Mouse (Mus musculus): ENCODE measurements around the gene Hhatl. TPM values are rescaled to one million over a fixed set of nuclear protein-coding genes. Genes with fewer than 3 reads are reported as not detected.

The Hhatl gene
- polyA plus RNA-seq, 1 experiment from 2014 or later, result not detected

- Histone ChIP-seq H3K36me3 (replicated peaks; ENCODE audit: control insufficient read depth, insufficient read depth, low read depth, low read length) (no peaks in the 10 kb centered on the region), H3K27me3 (ENCODE audit: control insufficient read depth, insufficient read depth, low read length) (no peaks in the 10 kb centered on the region), H3K9ac (replicated peaks; ENCODE audit: low read length) (no peak overlapping the region), H3K4me3 (ENCODE audit: low read depth, low read length) (no peak overlapping the region), H3K4me2 (ENCODE audit: low read depth, low read length) (no peak overlapping the region), H3K9me3 (replicated peaks; ENCODE audit: control insufficient read depth, low read length) (no peaks in the 10 kb centered on the region), H3K27ac (replicated peaks; ENCODE audit: low read depth, low read length) (no peak overlapping the region), H3K4me1 (ENCODE audit: control insufficient read depth, insufficient read depth, low read length) (no peaks in the 10 kb centered on the region)
- 11% methylated on average over 12 of the region's 12 CpGs for WGBS
- DNase-seq (ENCODE audit: low spot score), result peak; percentile 51
- ATAC-seq (replicated peaks; ENCODE audit: insufficient number of reproducible peaks, low FRiP score, low TSS enrichment, low read depth), result no peak
Observed at GRCm38 (mm10) chr9:121797722-121798121, 5.4 kb upstream of the Hhatl start.

DNA sequence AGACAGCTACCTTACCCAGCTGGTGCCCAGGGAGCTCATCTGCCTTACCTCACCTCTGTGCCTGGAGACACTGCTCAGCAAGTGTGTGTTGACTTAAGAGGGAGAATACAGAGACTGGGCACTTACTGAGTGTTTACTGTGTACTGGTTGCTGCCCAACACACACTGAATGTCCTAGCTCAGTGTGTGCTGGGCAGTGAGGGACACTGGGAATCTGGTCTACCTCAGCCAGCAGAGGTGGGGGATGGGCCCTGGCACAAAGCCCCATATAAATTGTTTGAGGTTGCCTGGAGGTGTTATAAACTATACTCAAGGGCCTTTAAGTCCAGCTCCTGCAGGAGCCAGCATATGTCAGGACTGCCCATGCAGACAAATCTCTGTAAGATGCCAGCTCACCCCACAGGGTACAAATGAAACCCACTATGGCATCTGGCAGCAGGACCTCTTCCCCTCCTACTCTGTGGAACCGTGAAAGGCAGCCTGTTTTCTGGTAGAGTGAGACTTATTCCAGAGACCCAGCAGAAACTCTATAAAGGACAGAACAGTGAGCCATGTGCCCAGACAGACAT is 2.7 kb upstream of the Hhatl start:
- Histone ChIP-seq H3K27me3 (ENCODE audit: control insufficient read depth, insufficient read depth, low read length) (no peaks in the 10 kb centered on the region), H3K9ac (replicated peaks; ENCODE audit: low read length) (no peak overlapping the region), H3K4me2 (ENCODE audit: low read depth, low read length) (no peak overlapping the region), H3K36me3 (replicated peaks; ENCODE audit: control insufficient read depth, insufficient read depth, low read depth, low read length) (no peaks in the 10 kb centered on the region), H3K4me1 (ENCODE audit: control insufficient read depth, insufficient read depth, low read length) (no peaks in the 10 kb centered on the region), H3K27ac (replicated peaks; ENCODE audit: low read depth, low read length) (no peak overlapping the region), H3K4me3 (ENCODE audit: low read depth, low read length) (no peak overlapping the region), H3K9me3 (replicated peaks; ENCODE audit: control insufficient read depth, low read length) (no peaks in the 10 kb centered on the region)
- WGBS, result 58% methylated on average over 1 of the region's 1 CpGs
- ATAC-seq (replicated peaks; ENCODE audit: insufficient number of reproducible peaks, low FRiP score, low TSS enrichment, low read depth) (no peak), DNase-seq (ENCODE audit: low spot score) (no peak)

GRCm38 (mm10) chr9:121791206-121791605 is 1.1 kb downstream of the Hhatl start:
- H3K4me3 ChIP-seq (ENCODE audit: low read depth, low read length), result no peak overlapping the region

DNA sequence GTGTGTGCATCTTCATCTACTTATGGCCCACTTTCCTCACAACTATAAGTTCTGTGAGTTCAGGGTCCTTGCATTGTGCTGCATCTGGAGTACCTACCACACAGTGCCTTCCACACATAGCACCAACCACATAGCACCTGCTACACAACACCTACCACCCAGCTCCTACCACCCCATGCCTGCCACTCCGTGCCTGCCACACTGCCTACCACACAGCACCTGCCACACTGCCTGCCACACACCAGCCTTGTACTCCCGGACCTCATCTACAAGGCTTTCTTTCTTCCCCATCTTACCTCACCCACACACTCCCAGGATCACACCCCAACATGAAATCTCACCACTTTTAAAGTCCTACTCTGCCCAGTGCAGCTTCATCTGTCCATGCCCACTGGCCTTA is 5.9 kb downstream of the Hhatl start:
- Histone ChIP-seq H3K9ac (replicated peaks; ENCODE audit: low read length) (no peak overlapping the region), H3K9me3 (replicated peaks; ENCODE audit: control insufficient read depth, low read length) (no peaks in the 10 kb centered on the region), H3K27me3 (ENCODE audit: control insufficient read depth, insufficient read depth, low read length) (no peaks in the 10 kb centered on the region), H3K27ac (replicated peaks; ENCODE audit: low read depth, low read length) (no peak overlapping the region), H3K4me2 (ENCODE audit: low read depth, low read length) (no peak overlapping the region), H3K4me1 (ENCODE audit: control insufficient read depth, insufficient read depth, low read length) (no peaks in the 10 kb centered on the region), H3K4me3 (ENCODE audit: low read depth, low read length) (no peak overlapping the region), H3K36me3 (replicated peaks; ENCODE audit: control insufficient read depth, insufficient read depth, low read depth, low read length) (no peaks in the 10 kb centered on the region)
- 75% methylated on average over 2 of the region's 2 CpGs for WGBS
- ATAC-seq (replicated peaks; ENCODE audit: insufficient number of reproducible peaks, low FRiP score, low TSS enrichment, low read depth) (no peak), DNase-seq (ENCODE audit: low spot score) (no peak)

More at GRCm38 (mm10) chr9:121791206-121791605, 1.1 kb downstream of the Hhatl start:
- no peak overlapping the region for H3K4me2 ChIP-seq (ENCODE audit: low read depth, low read length)
- no peaks in the 10 kb centered on the region for H3K27me3 ChIP-seq (ENCODE audit: control insufficient read depth, insufficient read depth, low read length)
- H3K4me1 ChIP-seq (ENCODE audit: control insufficient read depth, insufficient read depth, low read length), result no peaks in the 10 kb centered on the region
- WGBS, result 12% methylated on average over 5 of the region's 5 CpGs
- DNase-seq (ENCODE audit: low spot score) (peak; percentile 76), ATAC-seq (replicated peaks; ENCODE audit: insufficient number of reproducible peaks, low FRiP score, low TSS enrichment, low read depth) (peak; percentile 31; the same call in 1 of the 2 replicates)
- no peaks in the 10 kb centered on the region for H3K9me3 ChIP-seq (replicated peaks; ENCODE audit: control insufficient read depth, low read length)
- no peak overlapping the region for H3K9ac ChIP-seq (replicated peaks; ENCODE audit: low read length)
- H3K27ac ChIP-seq (replicated peaks; ENCODE audit: low read depth, low read length), result no peak overlapping the region
- no peaks in the 10 kb centered on the region for H3K36me3 ChIP-seq (replicated peaks; ENCODE audit: control insufficient read depth, insufficient read depth, low read depth, low read length)

DNA sequence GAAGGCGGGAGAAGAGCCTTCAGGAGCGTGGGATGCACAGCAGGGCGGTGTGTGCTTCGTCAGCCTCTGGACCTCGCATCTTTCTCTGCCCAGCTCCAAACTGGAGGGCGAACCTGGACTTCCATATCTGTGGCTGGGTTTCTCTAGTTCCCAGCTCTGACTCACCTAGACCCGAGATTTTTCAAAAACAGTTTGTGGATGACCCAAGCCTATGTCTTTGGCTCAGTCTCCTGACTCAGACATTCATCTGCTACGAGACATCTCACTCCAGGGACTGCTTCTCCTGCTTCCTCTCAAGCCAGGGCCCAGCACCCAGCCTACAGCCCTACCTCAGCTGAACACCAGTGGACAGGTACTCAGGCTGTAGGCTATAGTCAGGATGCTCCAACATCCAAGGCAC is 7.0 kb downstream of the Hhatl start:
- 85% methylated on average over 8 of the region's 8 CpGs for WGBS
- no peaks in the 10 kb centered on the region for H3K27me3 ChIP-seq (ENCODE audit: control insufficient read depth, insufficient read depth, low read length)
- no peak overlapping the region for H3K9ac ChIP-seq (replicated peaks; ENCODE audit: low read length)
- DNase-seq (ENCODE audit: low spot score), result no peak
- H3K36me3 ChIP-seq (replicated peaks; ENCODE audit: control insufficient read depth, insufficient read depth, low read depth, low read length), result no peaks in the 10 kb centered on the region
- H3K4me2 ChIP-seq (ENCODE audit: low read depth, low read length), result no peak overlapping the region
- no peak overlapping the region for H3K27ac ChIP-seq (replicated peaks; ENCODE audit: low read depth, low read length)
- no peak for ATAC-seq (replicated peaks; ENCODE audit: insufficient number of reproducible peaks, low FRiP score, low TSS enrichment, low read depth)
- H3K9me3 ChIP-seq (replicated peaks; ENCODE audit: control insufficient read depth, low read length), result no peaks in the 10 kb centered on the region
- no peak overlapping the region for H3K4me3 ChIP-seq (ENCODE audit: low read depth, low read length)
- no peaks in the 10 kb centered on the region for H3K4me1 ChIP-seq (ENCODE audit: control insufficient read depth, insufficient read depth, low read length)

GRCm38 (mm10) chr9:121784801-121785200 is 7.5 kb downstream of the Hhatl start:
- ATAC-seq (replicated peaks; ENCODE audit: insufficient number of reproducible peaks, low FRiP score, low TSS enrichment, low read depth) (no peak), DNase-seq (ENCODE audit: low spot score) (no peak)
- Histone ChIP-seq H3K27ac (replicated peaks; ENCODE audit: low read depth, low read length) (no peak overlapping the region), H3K9me3 (replicated peaks; ENCODE audit: control insufficient read depth, low read length) (no peaks in the 10 kb centered on the region), H3K36me3 (replicated peaks; ENCODE audit: control insufficient read depth, insufficient read depth, low read depth, low read length) (no peaks in the 10 kb centered on the region), H3K27me3 (ENCODE audit: control insufficient read depth, insufficient read depth, low read length) (no peaks in the 10 kb centered on the region), H3K4me3 (ENCODE audit: low read depth, low read length) (no peak overlapping the region), H3K9ac (replicated peaks; ENCODE audit: low read length) (no peak overlapping the region), H3K4me2 (ENCODE audit: low read depth, low read length) (no peak overlapping the region), H3K4me1 (ENCODE audit: control insufficient read depth, insufficient read depth, low read length) (no peaks in the 10 kb centered on the region)
- WGBS, result 85% methylated on average over 12 of the region's 12 CpGs

GRCm38 (mm10) chr9:121778066-121778624 is 14.2 kb downstream of the Hhatl start:
- Histone ChIP-seq H3K9ac (replicated peaks; ENCODE audit: low read length) (0 out of 2 replicates have a peak overlapping the region, but pooled peaks have one; percentile 32), H3K9me3 (replicated peaks; ENCODE audit: control insufficient read depth, low read length) (no peaks in the 10 kb centered on the region), H3K4me2 (ENCODE audit: low read depth, low read length) (peak overlapping the region; percentile 51), H3K36me3 (replicated peaks; ENCODE audit: control insufficient read depth, insufficient read depth, low read depth, low read length) (no peaks in the 10 kb centered on the region), H3K27ac (replicated peaks; ENCODE audit: low read depth, low read length) (no peak overlapping the region), H3K4me1 (ENCODE audit: control insufficient read depth, insufficient read depth, low read length) (no peaks in the 10 kb centered on the region; the same call in 1 of the 2 replicates), H3K27me3 (ENCODE audit: control insufficient read depth, insufficient read depth, low read length) (peaks cover 27% of the 10 kb centered on the region), H3K4me3 (ENCODE audit: low read depth, low read length) (peak overlapping the region; percentile 24)
- ATAC-seq (replicated peaks; ENCODE audit: insufficient number of reproducible peaks, low FRiP score, low TSS enrichment, low read depth) (no peak), DNase-seq (ENCODE audit: low spot score) (peak; percentile 23)
- WGBS, result 16% methylated on average over 54 of the region's 54 CpGs

DNA sequence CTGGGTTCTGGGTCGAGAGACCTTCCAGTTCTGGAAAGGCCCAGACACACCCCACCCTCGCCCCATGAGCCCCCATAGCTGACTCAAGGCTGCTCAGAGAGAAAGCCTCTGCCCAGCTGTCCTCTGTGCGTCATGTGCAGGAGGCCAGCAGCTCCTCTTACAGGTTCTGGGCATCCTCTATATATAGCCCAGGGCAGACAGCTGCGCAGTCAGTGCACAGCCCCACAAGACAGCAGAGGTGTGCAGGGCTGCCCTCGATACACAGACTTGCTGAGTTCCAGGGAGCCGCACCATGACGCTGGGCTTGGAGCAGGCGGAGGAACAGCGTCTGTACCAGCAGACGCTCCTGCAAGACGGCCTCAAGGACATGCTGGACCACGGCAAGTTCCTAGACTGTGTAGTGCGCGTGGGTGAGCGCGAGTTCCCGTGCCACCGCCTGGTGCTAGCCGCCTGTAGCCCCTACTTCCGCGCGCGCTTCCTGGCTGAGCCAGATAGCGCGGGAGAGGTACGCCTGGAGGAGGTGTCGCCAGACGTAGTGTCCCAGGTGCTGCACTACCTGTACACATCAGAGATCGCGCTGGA is 14.7 kb downstream of the Hhatl start, which contains the start of gene Klhl40:
Gene Klhl40 (plus strand): TSS at position 124 of the 582 bp plus-strand sequence.
- Histone ChIP-seq H3K4me1 (ENCODE audit: control insufficient read depth, insufficient read depth, low read length) (no peaks in the 10 kb centered on the region; the same call in 1 of the 2 replicates), H3K4me3 (ENCODE audit: low read depth, low read length) (peak within 1 kb of the TSS; percentile 24), H3K27me3 (ENCODE audit: control insufficient read depth, insufficient read depth, low read length) (peaks cover 27% of the 10 kb centered on the region), H3K9ac (replicated peaks; ENCODE audit: low read length) (0 out of 2 replicates have a peak within 1 kb of the TSS, but pooled peaks have one; percentile 32), H3K9me3 (replicated peaks; ENCODE audit: control insufficient read depth, low read length) (no peaks in the 10 kb centered on the region), H3K36me3 (replicated peaks; ENCODE audit: control insufficient read depth, insufficient read depth, low read depth, low read length) (no peaks in the 10 kb centered on the region), H3K4me2 (ENCODE audit: low read depth, low read length) (peak within 1 kb of the TSS; percentile 51), H3K27ac (replicated peaks; ENCODE audit: low read depth, low read length) (no peak within 1 kb of the TSS)
- 19% methylated on average over 30 of the region's 30 CpGs for WGBS
- ATAC-seq (replicated peaks; ENCODE audit: insufficient number of reproducible peaks, low FRiP score, low TSS enrichment, low read depth) (peak; percentile 64; the same call in 1 of the 2 replicates), DNase-seq (ENCODE audit: low spot score) (no peak)
